Mouse (Mus musculus) neural tube, embryonic 15.5 days (tissue): ENCODE data around the gene Capns1. TPM values are rescaled to one million over a fixed set of nuclear protein-coding genes. Genes with fewer than 3 reads are reported as not detected.
A peak's percentile ranks its signal among the peaks of the same experiment; 100 is the strongest.
"Not testable (repeated sequence)": the region's sequence is repeated elsewhere in the genome, so short reads cannot be mapped to it uniquely, and the experiment has no call there.

Experiments
- ATAC-seq: fragments of 200-750 bp; cut with Nextera tagmentation; 2 replicates; pipeline ENCODE4 v1.8.0; 2017; ENCODE audit warnings: mild to moderate bottlenecking, moderate TSS enrichment, moderate library complexity; ENCODE audit not compliant: low FRiP score
- H3K27ac ChIP-seq: fragments of 300-500 bp; sonication (generic); replicated peaks from 2 replicates; pipeline ENCODE4 v1.5.1; 2015; ENCODE audit warnings: mild to moderate bottlenecking, inconsistent platforms
- H3K27me3 ChIP-seq: fragments of 300-500 bp; sonication (generic); replicated peaks from 2 replicates; pipeline ENCODE4 v1.6.1; 2015; ENCODE audit warnings: inconsistent platforms
- H3K36me3 ChIP-seq: fragments of 300-500 bp; sonication (generic); 2 replicates; pipeline ENCODE4 v1.6.1; 2015; ENCODE audit warnings: inconsistent platforms
- H3K4me1 ChIP-seq: fragments of 300-500 bp; sonication (generic); 2 replicates; pipeline ENCODE4 v1.6.1; 2015; ENCODE audit warnings: inconsistent platforms
- H3K4me2 ChIP-seq: fragments of 300-500 bp; sonication (generic); 2 replicates; pipeline ENCODE4 v1.6.1; 2015; ENCODE audit warnings: inconsistent platforms, mild to moderate bottlenecking, moderate library complexity
- H3K4me3 ChIP-seq: fragments of 300-500 bp; sonication (generic); replicated peaks from 2 replicates; pipeline ENCODE4 v1.5.1; 2015; ENCODE audit warnings: mild to moderate bottlenecking, inconsistent platforms
- H3K9ac ChIP-seq: fragments of 300-500 bp; sonication (generic); replicated peaks from 2 replicates; pipeline ENCODE4 v1.6.1; 2015; ENCODE audit warnings: mild to moderate bottlenecking, inconsistent platforms
- H3K9me3 ChIP-seq: fragments of 300-500 bp; sonication (generic); replicated peaks from 2 replicates; pipeline ENCODE4 v1.6.1; 2016; ENCODE audit warnings: inconsistent platforms
- WGBS: fragments of 180-500 bp; shearing (Covaris S2); methylation state at CpG from one replicate; pipeline ENCODE4 v1.1.7; 2015; ENCODE audit warnings: mixed read lengths; 5-methylcytosine and 5-hydroxymethylcytosine counted together
- polyA plus RNA-seq: library from polyadenylated mRNA; unstranded; fragments of >200 nt; fragmentation: Nextera tagmentation; extraction: Ambion mirVana; gene quantifications from 2 replicates; pipeline ENCODE4 v1.2.1, GENCODE M21; 2015

The Capns1 gene
- polyA plus RNA-seq, 1 experiment from 2014 or later: 88.9 TPM

- H3K27me3 ChIP-seq: no peaks in the 10 kb centered on the region
- no peak for ATAC-seq
- WGBS: 90% methylated on average over 3 of the region's 3 CpGs
- no peaks in the 10 kb centered on the region for H3K9me3 ChIP-seq
- H3K4me1 ChIP-seq: peaks cover 18% of the 10 kb centered on the region
- H3K36me3 ChIP-seq: peaks cover 25% of the 10 kb centered on the region
- H3K27ac ChIP-seq: no peak overlapping the region
- H3K4me2 ChIP-seq: no peak overlapping the region
- H3K9ac ChIP-seq: no peak overlapping the region
- no peak overlapping the region for H3K4me3 ChIP-seq
Observed at GRCm38 (mm10) chr7:30221433-30221832, 22.8 kb upstream of the Capns1 start.

- H3K27me3 ChIP-seq: no peaks in the 10 kb centered on the region
- no peaks in the 10 kb centered on the region for H3K9me3 ChIP-seq
- peaks cover 14% of the 10 kb centered on the region for H3K36me3 ChIP-seq
- H3K9ac ChIP-seq: peak overlapping the region; percentile 57
- peaks cover 20% of the 10 kb centered on the region for H3K4me1 ChIP-seq
- H3K4me2 ChIP-seq: peak overlapping the region; percentile 85
- WGBS: 18% methylated on average over 11 of the region's 11 CpGs
- ATAC-seq: no peak
- no peak overlapping the region for H3K27ac ChIP-seq
- H3K4me3 ChIP-seq: peak overlapping the region; percentile 44
Observed at GRCm38 (mm10) chr7:30220008-30220356, 21.4 kb upstream of the Capns1 start.

- H3K36me3 ChIP-seq: peaks cover 13% of the 10 kb centered on the region
- WGBS: 4% methylated on average over 16 of the region's 16 CpGs
- peaks cover 20% of the 10 kb centered on the region for H3K4me1 ChIP-seq
- peak overlapping the region; percentile 85 for H3K4me2 ChIP-seq
- H3K4me3 ChIP-seq: peak overlapping the region; percentile 44
- no peaks in the 10 kb centered on the region for H3K27me3 ChIP-seq
- peak overlapping the region; percentile 76 for H3K27ac ChIP-seq
- peak; percentile 60 for ATAC-seq
- peak overlapping the region; percentile 57 for H3K9ac ChIP-seq
- H3K9me3 ChIP-seq: no peaks in the 10 kb centered on the region
Observed at GRCm38 (mm10) chr7:30219293-30220007, 20.8 kb upstream of the Capns1 start.

- Histone ChIP-seq H3K27ac (no peak overlapping the region), H3K9ac (no peak overlapping the region), H3K4me1 (peaks cover 20% of the 10 kb centered on the region), H3K4me3 (no peak overlapping the region), H3K4me2 (peak overlapping the region; percentile 53; the same call in 1 of the 2 replicates), H3K9me3 (no peaks in the 10 kb centered on the region), H3K36me3 (no peaks in the 10 kb centered on the region), H3K27me3 (no peaks in the 10 kb centered on the region)
- 0 out of 2 replicates have a peak, but pooled peaks have one; percentile 34 for ATAC-seq
- WGBS: 82% methylated on average over 2 of the region's 2 CpGs
Observed at GRCm38 (mm10) chr7:30217277-30217676, 18.7 kb upstream of the Capns1 start.

GRCm38 (mm10) chr7:30216723-30217151 is 18.1 kb upstream of the Capns1 start:
- Histone ChIP-seq H3K9ac (peak overlapping the region; percentile 21; the same call in 1 of the 2 replicates), H3K4me2 (peak overlapping the region; percentile 53)
- 2% methylated on average over 15 of the region's 16 CpGs for WGBS

GRCm38 (mm10) chr7:30215875-30216274 is 17.3 kb upstream of the Capns1 start:
- Histone ChIP-seq H3K9me3 (no peaks in the 10 kb centered on the region), H3K27me3 (no peaks in the 10 kb centered on the region), H3K4me2 (no peak overlapping the region), H3K36me3 (no peaks in the 10 kb centered on the region), H3K9ac (no peak overlapping the region), H3K4me1 (peaks cover 20% of the 10 kb centered on the region), H3K27ac (no peak overlapping the region), H3K4me3 (no peak overlapping the region)
- no peak for ATAC-seq
- 89% methylated on average over 3 of the region's 3 CpGs for WGBS

More at GRCm38 (mm10) chr7:30216723-30217151, 18.1 kb upstream of the Capns1 start:
- Histone ChIP-seq H3K36me3 (no peaks in the 10 kb centered on the region), H3K4me3 (peak overlapping the region; percentile 22; the same call in 1 of the 2 replicates), H3K4me1 (peaks cover 20% of the 10 kb centered on the region), H3K27me3 (no peaks in the 10 kb centered on the region), H3K9me3 (no peaks in the 10 kb centered on the region), H3K27ac (peak overlapping the region; percentile 75)
- ATAC-seq: peak; percentile 78

GRCm38 (mm10) chr7:30213881-30214280 is 15.3 kb upstream of the Capns1 start:
- WGBS: 90% methylated on average over 3 of the region's 3 CpGs
- no peak for ATAC-seq

GRCm38 (mm10) chr7:30211025-30211424 is 12.4 kb upstream of the Capns1 start:
- Histone ChIP-seq H3K27ac (no peak overlapping the region), H3K9me3 (no peaks in the 10 kb centered on the region), H3K4me2 (no peak overlapping the region), H3K27me3 (no peaks in the 10 kb centered on the region), H3K36me3 (no peaks in the 10 kb centered on the region), H3K4me1 (no peaks in the 10 kb centered on the region), H3K4me3 (no peak overlapping the region), H3K9ac (no peak overlapping the region)
- ATAC-seq: no peak
- WGBS: 19% methylated on average over 4 of the region's 4 CpGs

More at GRCm38 (mm10) chr7:30213881-30214280, 15.3 kb upstream of the Capns1 start:
- H3K9me3 ChIP-seq: no peaks in the 10 kb centered on the region
- H3K9ac ChIP-seq: no peak overlapping the region
- H3K27ac ChIP-seq: no peak overlapping the region
- no peak overlapping the region for H3K4me2 ChIP-seq
- H3K4me1 ChIP-seq: peaks cover 7% of the 10 kb centered on the region
- no peak overlapping the region for H3K4me3 ChIP-seq
- no peaks in the 10 kb centered on the region for H3K27me3 ChIP-seq
- no peaks in the 10 kb centered on the region for H3K36me3 ChIP-seq

- H3K27ac ChIP-seq, H3K36me3 ChIP-seq, H3K27me3 ChIP-seq, H3K9me3 ChIP-seq, H3K4me3 ChIP-seq, H3K9ac ChIP-seq, ATAC-seq, H3K4me1 ChIP-seq, H3K4me2 ChIP-seq: not testable (repeated sequence)
- 60% methylated on average over 5 of the region's 5 CpGs for WGBS
Observed at GRCm38 (mm10) chr7:30206364-30206763, 7.8 kb upstream of the Capns1 start.

GRCm38 (mm10) chr7:30205383-30205782 is 6.8 kb upstream of the Capns1 start:
- Histone ChIP-seq H3K27ac (no peak overlapping the region), H3K4me3 (no peak overlapping the region), H3K36me3 (no peaks in the 10 kb centered on the region), H3K9ac (no peak overlapping the region), H3K9me3 (no peaks in the 10 kb centered on the region), H3K4me2 (no peak overlapping the region), H3K27me3 (no peaks in the 10 kb centered on the region), H3K4me1 (peaks cover 11% of the 10 kb centered on the region)
- no peak for ATAC-seq
- WGBS: 3% methylated on average over 2 of the region's 2 CpGs

- Histone ChIP-seq H3K36me3 (no peaks in the 10 kb centered on the region), H3K4me2 (no peak overlapping the region), H3K9ac (no peak overlapping the region), H3K4me1 (peaks cover 11% of the 10 kb centered on the region), H3K27me3 (no peaks in the 10 kb centered on the region), H3K9me3 (no peaks in the 10 kb centered on the region), H3K4me3 (no peak overlapping the region), H3K27ac (no peak overlapping the region)
- no peak for ATAC-seq
- 17% methylated on average over 8 of the region's 8 CpGs for WGBS
Observed at GRCm38 (mm10) chr7:30204380-30204779, 5.8 kb upstream of the Capns1 start.

GRCm38 (mm10) chr7:30202895-30203690 is 4.5 kb upstream of the Capns1 start:
- ATAC-seq: no peak
- no peak overlapping the region for H3K4me2 ChIP-seq
- no peak overlapping the region for H3K9ac ChIP-seq
- H3K4me3 ChIP-seq: no peak overlapping the region
- H3K27ac ChIP-seq: no peak overlapping the region
- H3K36me3 ChIP-seq: no peaks in the 10 kb centered on the region
- peaks cover 19% of the 10 kb centered on the region for H3K4me1 ChIP-seq
- 85% methylated on average over 11 of the region's 11 CpGs for WGBS
- no peaks in the 10 kb centered on the region for H3K27me3 ChIP-seq
- no peaks in the 10 kb centered on the region for H3K9me3 ChIP-seq
